Mouse (Mus musculus) kidney, postnatal 0 days (tissue): ENCODE data around the gene Herpud1. TPM values are rescaled to one million over a fixed set of nuclear protein-coding genes. Genes with fewer than 3 reads are reported as not detected.
A peak's percentile ranks its signal among the peaks of the same experiment; 100 is the strongest.

ENCODE experiments used
- ATAC-seq: fragments of 200-750 bp; cut with Nextera tagmentation; replicated peaks from 2 replicates; pipeline ENCODE4 v1.8.0; 2017; ENCODE audit warnings: low read depth, moderate number of reproducible peaks, moderate TSS enrichment, moderate library complexity; ENCODE audit not compliant: low FRiP score
- DNase-seq: peaks from one replicate; pipeline ENCODE4 v3.0.0-alpha.2; 2016; ENCODE audit warnings: low spot score
- H3K27ac ChIP-seq: fragments of 300-500 bp; sonication (generic); 2 replicates; pipeline ENCODE4 v1.5.1; 2014; ENCODE audit warnings: mild to moderate bottlenecking
- H3K27me3 ChIP-seq: fragments of 300-500 bp; sonication (generic); 2 replicates; pipeline ENCODE4 v1.6.1; 2014; ENCODE audit warnings: low read length, mixed read lengths; ENCODE audit not compliant: insufficient read depth
- H3K36me3 ChIP-seq: fragments of 300-500 bp; sonication (generic); 2 replicates; pipeline ENCODE4 v1.6.1; 2014; ENCODE audit warnings: low read length, mixed read lengths; ENCODE audit not compliant: insufficient read depth
- H3K4me1 ChIP-seq: fragments of 300-500 bp; sonication (generic); replicated peaks from 2 replicates; pipeline ENCODE4 v1.6.1; 2014; ENCODE audit warnings: antibody characterized with exemption, low read length, mixed read lengths; ENCODE audit not compliant: insufficient read depth
- H3K4me2 ChIP-seq: fragments of 300-500 bp; sonication (generic); 2 replicates; pipeline ENCODE4 v1.6.1; 2014; ENCODE audit warnings: mild to moderate bottlenecking, low read length, moderate library complexity, mixed read lengths
- H3K4me3 ChIP-seq: fragments of 300-500 bp; sonication (generic); replicated peaks from 2 replicates; pipeline ENCODE4 v1.5.1; 2014; ENCODE audit warnings: low read depth, low read length
- H3K9ac ChIP-seq: fragments of 300-500 bp; sonication (generic); 2 replicates; pipeline ENCODE4 v1.6.1; 2014; ENCODE audit warnings: low read depth, low read length
- H3K9me3 ChIP-seq: fragments of 300-500 bp; sonication (generic); replicated peaks from 2 replicates; pipeline ENCODE4 v1.6.1; 2016; ENCODE audit warnings: low read length, inconsistent platforms, mixed read lengths
- CTCF ChIP-seq: IDR thresholded peaks from 2 replicates; pipeline ENCODE4 v1.5.1; 2016; ENCODE audit warnings: antibody characterized with exemption, low read depth, mild to moderate bottlenecking, moderate library complexity
- WGBS: fragments of 180-500 bp; shearing (Covaris S2); extraction: QIAGEN DNeasy Blood & Tissue Kit; methylation state at CpG from one replicate; pipeline ENCODE4 v1.1.7; 2014; 5-methylcytosine and 5-hydroxymethylcytosine counted together
- polyA plus RNA-seq: library from polyadenylated mRNA; unstranded; fragments of >200 nt; fragmentation: Nextera tagmentation; extraction: Ambion mirVana; gene quantifications from 2 replicates; pipeline ENCODE4 v1.2.1, GENCODE M21; 2015

Herpud1 gene
- polyA plus RNA-seq, 1 experiment from 2014 or later = 95.8 TPM

GRCm38 (mm10) chr8:94345657-94346056, 40.6 kb upstream of the Herpud1 start:
- Histone ChIP-seq H3K27ac (no peak overlapping the region), H3K9ac (no peak overlapping the region), H3K4me1 (no peaks in the 10 kb centered on the region), H3K36me3 (no peaks in the 10 kb centered on the region), H3K9me3 (no peaks in the 10 kb centered on the region), H3K4me3 (no peak overlapping the region), H3K4me2 (no peak overlapping the region), H3K27me3 (no peaks in the 10 kb centered on the region)
- DNase-seq = no peak
- 78% methylated on average over 4 of the region's 4 CpGs for WGBS
- no peak for ATAC-seq
- TF ChIP-seq CTCF = no peak

DNA sequence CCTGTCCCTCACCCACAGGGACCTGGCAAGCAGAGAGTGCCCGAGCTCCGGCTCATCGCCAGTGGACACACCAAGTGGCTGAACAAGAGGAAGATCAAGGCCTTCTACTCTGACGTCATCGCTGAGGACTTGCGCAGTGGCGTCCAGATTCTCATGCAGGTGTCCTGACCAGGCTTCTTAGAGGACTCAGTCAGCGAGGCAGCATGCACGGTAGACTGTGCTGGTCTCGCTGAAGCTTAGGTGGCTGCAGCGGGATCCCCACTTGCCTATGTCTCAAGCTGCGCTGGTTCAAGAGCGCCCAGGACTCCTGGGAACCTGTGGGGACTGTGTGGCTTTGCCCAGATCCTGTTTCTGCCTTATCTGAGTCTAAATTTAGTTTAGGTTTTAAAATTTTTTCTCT, 40.0 kb upstream of the Herpud1 start:
- 94% methylated on average over 13 of the region's 13 CpGs for WGBS

DNA sequence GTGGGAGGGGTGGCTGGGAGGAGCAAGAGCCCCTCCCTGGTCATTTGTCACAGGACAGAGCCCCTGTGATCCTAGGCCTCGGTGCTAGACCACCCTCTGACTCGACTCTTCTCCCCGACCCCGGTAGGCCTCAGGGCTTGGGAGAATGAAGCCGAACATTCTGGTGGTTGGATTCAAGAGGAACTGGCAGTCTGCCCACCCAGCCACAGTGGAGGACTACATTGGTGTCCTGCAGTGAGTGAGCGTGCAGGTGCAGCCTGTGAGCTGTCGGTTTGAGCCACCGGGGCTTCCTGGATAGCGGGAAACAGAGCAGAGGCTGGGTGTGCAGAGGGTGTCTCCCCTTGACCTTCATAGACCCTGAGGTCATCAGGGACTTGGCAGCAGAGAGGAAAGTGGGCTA, 37.8 kb upstream of the Herpud1 start:
- no peaks in the 10 kb centered on the region for H3K36me3 ChIP-seq
- no peak overlapping the region for H3K4me3 ChIP-seq
- H3K27me3 ChIP-seq = no peaks in the 10 kb centered on the region
- DNase-seq (no peak), ATAC-seq (no peak)
- H3K9me3 ChIP-seq = no peaks in the 10 kb centered on the region
- H3K9ac ChIP-seq = no peak overlapping the region
- TF ChIP-seq CTCF = no peak
- H3K4me1 ChIP-seq = no peaks in the 10 kb centered on the region
- H3K4me2 ChIP-seq = no peak overlapping the region
- H3K27ac ChIP-seq = no peak overlapping the region
- WGBS = 55% methylated on average over 9 of the region's 9 CpGs

More for the DNA sequence above, 40.0 kb upstream of the Herpud1 start:
- Histone ChIP-seq H3K36me3 (no peaks in the 10 kb centered on the region), H3K27ac (no peak overlapping the region), H3K4me2 (no peak overlapping the region), H3K4me1 (no peaks in the 10 kb centered on the region), H3K27me3 (no peaks in the 10 kb centered on the region), H3K9ac (no peak overlapping the region), H3K9me3 (no peaks in the 10 kb centered on the region), H3K4me3 (no peak overlapping the region)
- DNase-seq = no peak
- no peak for ATAC-seq
- no peak for TF ChIP-seq CTCF

DNA sequence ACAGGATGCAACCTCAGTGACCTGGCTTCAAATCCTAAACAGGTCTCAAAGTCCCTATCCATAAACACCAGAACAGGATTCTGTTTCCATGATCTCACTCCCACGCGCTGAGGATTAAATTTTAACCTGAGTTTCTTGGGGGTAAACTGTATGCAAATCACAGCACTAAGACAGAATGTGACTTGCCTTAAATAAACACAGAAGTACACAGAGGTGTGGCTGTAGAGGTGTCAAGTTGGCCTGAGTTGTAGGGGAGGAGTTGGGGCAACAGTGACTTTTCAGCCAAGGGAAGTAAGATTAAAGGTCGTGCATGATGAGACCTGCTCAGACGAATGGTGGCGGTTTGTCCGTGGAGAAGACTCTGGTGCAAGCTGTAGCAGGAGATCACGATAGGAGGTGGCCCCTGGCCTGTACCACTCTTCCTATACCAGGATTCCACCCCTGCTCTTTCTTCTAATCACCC, 32.1 kb upstream of the Herpud1 start:
- no peaks in the 10 kb centered on the region for H3K9me3 ChIP-seq
- no peak overlapping the region for H3K4me3 ChIP-seq
- peak; percentile 82 for ATAC-seq
- no peaks in the 10 kb centered on the region for H3K4me1 ChIP-seq
- WGBS = 59% methylated on average over 7 of the region's 7 CpGs
- no peaks in the 10 kb centered on the region for H3K36me3 ChIP-seq
- H3K9ac ChIP-seq = no peak overlapping the region
- DNase-seq = no peak
- H3K27me3 ChIP-seq = no peaks in the 10 kb centered on the region
- H3K27ac ChIP-seq = peak overlapping the region; percentile 86
- TF ChIP-seq CTCF = no peak
- H3K4me2 ChIP-seq = no peak overlapping the region

DNA sequence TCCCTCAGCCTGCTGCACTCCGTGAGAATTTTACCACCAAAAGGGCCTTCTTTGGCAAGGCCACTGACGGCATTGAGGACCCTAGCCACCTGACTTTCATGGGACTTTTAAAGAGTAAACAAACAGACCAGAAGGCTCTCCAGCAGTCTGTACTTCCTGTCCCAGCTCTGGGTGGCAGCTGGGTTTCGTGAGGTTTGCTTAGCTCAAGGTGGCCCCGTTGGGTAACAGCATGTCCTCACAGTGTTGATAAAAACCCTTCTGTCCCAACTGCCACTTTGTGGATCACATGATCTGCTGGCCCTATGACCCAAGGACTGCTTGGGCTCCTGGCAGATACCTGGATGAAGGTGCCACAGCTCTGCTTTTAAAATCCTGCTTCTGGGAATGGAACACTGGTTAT, 31.7 kb upstream of the Herpud1 start:
- no peaks in the 10 kb centered on the region for H3K27me3 ChIP-seq
- WGBS = 51% methylated on average over 4 of the region's 4 CpGs
- no peak overlapping the region for H3K9ac ChIP-seq
- TF ChIP-seq CTCF = no peak
- no peak overlapping the region for H3K4me2 ChIP-seq
- H3K36me3 ChIP-seq = no peaks in the 10 kb centered on the region
- H3K4me1 ChIP-seq = no peaks in the 10 kb centered on the region
- no peak overlapping the region for H3K4me3 ChIP-seq
- no peak for DNase-seq
- H3K9me3 ChIP-seq = no peaks in the 10 kb centered on the region
- H3K27ac ChIP-seq = peak overlapping the region; percentile 86
- peak; percentile 26; the same call in 1 of the 2 replicates for ATAC-seq

- Histone ChIP-seq H3K4me2 (no peak overlapping the region), H3K27me3 (no peaks in the 10 kb centered on the region), H3K9ac (no peak overlapping the region), H3K4me3 (no peak overlapping the region), H3K36me3 (no peaks in the 10 kb centered on the region), H3K9me3 (no peaks in the 10 kb centered on the region), H3K27ac (no peak overlapping the region), H3K4me1 (no peaks in the 10 kb centered on the region)
- no peak for TF ChIP-seq CTCF
- DNase-seq (no peak), ATAC-seq (no peak)
- WGBS = 78% methylated on average over 6 of the region's 6 CpGs
Measured at GRCm38 (mm10) chr8:94357220-94357619, 29.0 kb upstream of the Herpud1 start.

DNA sequence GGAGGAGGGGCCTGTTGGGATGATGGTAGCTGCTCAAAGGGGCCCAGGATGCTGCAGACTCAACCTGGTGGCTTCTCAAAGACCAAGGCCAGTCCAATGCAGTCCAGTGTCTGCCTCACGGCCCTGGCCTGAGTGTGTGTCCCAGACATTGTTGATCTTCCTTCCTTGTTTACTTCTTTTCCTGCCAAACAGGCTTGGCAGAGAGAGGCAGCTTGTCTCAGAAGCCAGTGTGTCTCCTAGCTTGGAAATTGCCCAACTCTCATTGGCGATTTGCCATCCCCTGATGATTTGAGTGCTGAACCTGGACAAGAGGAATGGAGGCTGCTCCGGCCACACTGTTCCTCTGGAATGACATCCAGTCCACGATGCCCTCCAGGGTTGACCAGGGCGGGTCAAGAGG, 27.7 kb upstream of the Herpud1 start:
- Histone ChIP-seq H3K27me3 (no peaks in the 10 kb centered on the region), H3K27ac (no peak overlapping the region), H3K4me3 (no peak overlapping the region), H3K4me1 (peaks cover 10% of the 10 kb centered on the region), H3K4me2 (no peak overlapping the region), H3K9ac (no peak overlapping the region), H3K36me3 (no peaks in the 10 kb centered on the region), H3K9me3 (no peaks in the 10 kb centered on the region)
- no peak for TF ChIP-seq CTCF
- ATAC-seq (no peak), DNase-seq (no peak)
- WGBS = 51% methylated on average over 5 of the region's 5 CpGs
